Comparison of ENCODE assay signal across 21 mouse cellular contexts in genomic region chr5:84480978-84481377, GRCm38 (mm10).
"Had no signal": no experiment of that assay in that cellular context is flagged by ENCODE, and none has a peak within 500 bp of the region (broad histone marks: within the 10 kb centered on the region; RNA-seq: fewer than 3 reads in every experiment).

No protein-coding gene starts in this region.

- DNase-seq: heart, postnatal 10 days; heart, postnatal 36 days; heart, postnatal 4 days; kidney, adult 11 months; kidney, adult 18-20 months; kidney, adult 2 months; kidney, adult 8-10 months; kidney, adult 9 months; kidney, postnatal 10 days; kidney, postnatal 14 days; kidney, postnatal 25 days; kidney, postnatal 36 days; kidney, postnatal 4 days; layer of hippocampus, adult 9-11 months; layer of hippocampus, postnatal 36 days had no signal

- ATAC-seq: hindbrain, embryonic 16.5 days; hindbrain, postnatal 0 days; inflammation-experienced regulatory T-cells, adult 6 months; intestine, embryonic 15.5 days; intestine, embryonic 16.5 days; intestine, postnatal 0 days had no signal
